11 mouse cellular contexts compared by ENCODE assay signal in genomic region chr14:34106389-34107062, GRCm38 (mm10). TPM values are rescaled to one million over a fixed set of nuclear protein-coding genes. Genes with fewer than 3 reads are reported as not detected.
DNase-seq lines count a peak whose midpoint lies in the region; ATAC-seq and TF ChIP-seq lines count a peak whose summit lies in the region.
"Had no signal": no experiment of that assay in that cellular context is flagged by ENCODE, and none has a peak within 500 bp of the region (broad histone marks: within the 10 kb centered on the region; RNA-seq: fewer than 3 reads in every experiment).

No protein-coding gene starts in this region.

- intact Hi-C loops in left cerebral cortex, postnatal 25 days (cut with DNase I): no loop called here

- no peaks in the 10 kb centered on the region for H3K27me3 ChIP-seq in intestine, embryonic 14.5 days (replicated peaks; ENCODE audit: control insufficient read depth, insufficient read depth, low read length)
- H3K27me3 ChIP-seq in intestine, embryonic 15.5 days (replicated peaks): no peaks in the 10 kb centered on the region
- no peaks in the 10 kb centered on the region for H3K27me3 ChIP-seq in CH12.LX (replicated peaks)
- H3K27me3 ChIP-seq: embryonic facial prominence, embryonic 13.5 days; liver, embryonic 15.5 days; stomach, embryonic 15.5 days had no signal

- ATAC-seq in intestine, embryonic 14.5 days (replicated peaks; ENCODE audit: low FRiP score, low TSS enrichment, low read depth): no peak
- no peak for ATAC-seq in intestine, embryonic 15.5 days
- no peak for ATAC-seq in activated CD4-positive, CD25-positive, alpha-beta regulatory T cell, adult 4 months

- H3K4me1 ChIP-seq in intestine, embryonic 14.5 days (replicated peaks; ENCODE audit: control insufficient read depth, insufficient read depth, low read length): no peaks in the 10 kb centered on the region
- H3K4me1 ChIP-seq in intestine, embryonic 15.5 days (replicated peaks): no peaks in the 10 kb centered on the region
- H3K4me1 ChIP-seq in CH12.LX (ENCODE audit: control insufficient read depth in 1 of 2, insufficient read depth in 2 of 2): peaks cover 0 to 16% of the 10 kb centered on the region in 2 experiments; a peak in 3 of 4 replicates
- H3K4me1 ChIP-seq: stomach, embryonic 15.5 days had no signal

- 60% methylated on average over 12 of the region's 12 CpGs for WGBS in intestine, embryonic 14.5 days
- 62% methylated on average over 12 of the region's 12 CpGs for WGBS in intestine, embryonic 15.5 days

- H3K4me3 ChIP-seq in intestine, embryonic 14.5 days (ENCODE audit: low read depth, low read length): no peak overlapping the region
- H3K4me3 ChIP-seq in intestine, embryonic 15.5 days (replicated peaks): no peak overlapping the region
- H3K4me3 ChIP-seq in CH12.LX (replicated peaks in 1 of 3; ENCODE audit: low read depth in 2 of 3, low read length in 2 of 3, poor library complexity in 1 of 3): no peak overlapping the region
- H3K4me3 ChIP-seq: embryonic facial prominence, embryonic 13.5 days; liver, embryonic 15.5 days; stomach, embryonic 15.5 days had no signal

- no peaks in the 10 kb centered on the region for H3K9me3 ChIP-seq in intestine, embryonic 14.5 days (ENCODE audit: control insufficient read depth, low read length)
- no peaks in the 10 kb centered on the region for H3K9me3 ChIP-seq in intestine, embryonic 15.5 days
- no peaks in the 10 kb centered on the region for H3K9me3 ChIP-seq in CH12.LX (replicated peaks; ENCODE audit: low read length)
- H3K9me3 ChIP-seq: embryonic facial prominence, embryonic 13.5 days; liver, embryonic 15.5 days; stomach, embryonic 15.5 days had no signal

- H3K27ac ChIP-seq in intestine, embryonic 14.5 days (ENCODE audit: low read depth): no peak overlapping the region
- no peak overlapping the region for H3K27ac ChIP-seq in intestine, embryonic 15.5 days
- H3K27ac ChIP-seq in CH12.LX (ENCODE audit: insufficient read depth, low read depth): no peak overlapping the region
- H3K27ac ChIP-seq: embryonic facial prominence, embryonic 13.5 days; liver, embryonic 15.5 days; stomach, embryonic 15.5 days had no signal

- no peak for TF ChIP-seq EP300 in CH12.LX (IDR thresholded peaks at IDR 0.05; ENCODE audit: low read length)

- TF ChIP-seq RAD21 in CH12.LX (IDR thresholded peaks at IDR 0.05; ENCODE audit: low read depth, low read length): peak; percentile 34

- dilution Hi-C loops in CH12.LX (cut with MboI; ENCODE audit: extremely low pct_ligation_motif_present, extremely low pct_unique_long_range_greater_than_20kb, low sequenced_read_pairs): no loop called here

- no peak for TF ChIP-seq POLR2A in CH12.LX (IDR thresholded peaks at IDR 0.05; ENCODE audit: low read depth, low read length)

- no peaks in the 10 kb centered on the region for H3K36me3 ChIP-seq in intestine, embryonic 14.5 days (ENCODE audit: control insufficient read depth, insufficient read depth, low read length)
- no peaks in the 10 kb centered on the region for H3K36me3 ChIP-seq in intestine, embryonic 15.5 days
- H3K36me3 ChIP-seq in CH12.LX (replicated peaks in 1 of 2; ENCODE audit: control insufficient read depth in 1 of 2, insufficient read depth in 1 of 2, low read length in 1 of 2): no peaks in the 10 kb centered on the region
- H3K36me3 ChIP-seq: embryonic facial prominence, embryonic 13.5 days; liver, embryonic 15.5 days; stomach, embryonic 15.5 days had no signal

- H3K9ac ChIP-seq in intestine, embryonic 14.5 days (ENCODE audit: low read length): no peak overlapping the region
- H3K9ac ChIP-seq in intestine, embryonic 15.5 days: no peak overlapping the region
- no peak overlapping the region for H3K9ac ChIP-seq in CH12.LX (ENCODE audit: insufficient read depth, low read depth)
- H3K9ac ChIP-seq: embryonic facial prominence, embryonic 13.5 days; liver, embryonic 15.5 days; stomach, embryonic 15.5 days had no signal

- in situ Hi-C loops in CH12.LX (cut with MboI; ENCODE audit: low pct_ligation_motif_present, low pct_unique_long_range_greater_than_20kb, low sequenced_read_pairs): loop anchor here (5.0 kb wide), 1 partner anchor 91 kb away; no protein-coding TSS in a partner anchor

- no peak overlapping the region for H3K4me2 ChIP-seq in intestine, embryonic 14.5 days (ENCODE audit: low read length)
- H3K4me2 ChIP-seq in intestine, embryonic 15.5 days (replicated peaks): no peak overlapping the region
- no peak overlapping the region for H3K4me2 ChIP-seq in CH12.LX (ENCODE audit: insufficient read depth, low read depth, poor library complexity, severe bottlenecking)
- H3K4me2 ChIP-seq: embryonic facial prominence, embryonic 13.5 days; liver, embryonic 15.5 days; stomach, embryonic 15.5 days had no signal

- peak; percentile 55 for DNase-seq in intestine, embryonic 14.5 days (ENCODE audit: low spot score)
- DNase-seq in CH12.LX (ENCODE audit: extremely low read depth): peak; percentile 45
- DNase-seq in ZHBTc4 (ENCODE audit: low read depth, low spot score): peak; percentile 72
- peak; percentile 65 for DNase-seq in heart, postnatal 4 days
- peak; percentile 68 for DNase-seq in lung, postnatal 14 days
- DNase-seq in left cerebral cortex, postnatal 25 days (ENCODE audit: low spot score in 2 of 2): no peak

- no peaks in the 10 kb centered on the region for H3K79me2 ChIP-seq in CH12.LX (replicated peaks; ENCODE audit: control insufficient read depth, extremely low read depth, insufficient read depth, poor library complexity, severe bottlenecking)

- TF ChIP-seq CTCF in CH12.LX (conservative IDR thresholded peaks at IDR 0.05 in 1 of 2, IDR thresholded peaks at IDR 0.05 in 1 of 2; ENCODE audit: low read depth in 2 of 2, low read length in 2 of 2): peak in 1 of 2 experiments; percentile 77; a peak in 3 of 4 replicates

TF ChIP-seq in CH12.LX, 34 proteins besides CTCF, POLR2A, EP300 and RAD21:
- TF ChIP-seq USF1 (IDR thresholded peaks at IDR 0.05; ENCODE audit: low read depth, low read length) (no peak), TCF12 (IDR thresholded peaks at IDR 0.05; ENCODE audit: low read depth, low read length) (0 out of 2 replicates have a peak, but pooled peaks have one; percentile 20), SMC3 (IDR thresholded peaks at IDR 0.05; ENCODE audit: low read depth, low read length) (peak; percentile 88)
TF ChIP-seq in CH12.LX: peak in this region for 2.

RNA-seq across cellular contexts. Expression of gene A630023A22Rik, which starts 4.0 kb away (rescaled TPM):
- polyA plus RNA-seq in intestine, embryonic 14.5 days (2014; fragmentation: Nextera tagmentation; extraction: Ambion mirVana): 0.89 and 1.3 TPM in 2 replicates
- polyA plus RNA-seq in intestine, embryonic 15.5 days (2015; fragmentation: Nextera tagmentation; extraction: Ambion mirVana): 0.79 and 1.5 TPM in 2 replicates
- not detected in 2 replicates for total RNA-seq in CH12.LX (2012; rRNA removed)
- total RNA-seq in CH12.LX (2014; rRNA removed): not detected in 2 replicates
- polyA plus RNA-seq in CH12.LX (2012; ENCODE audit: insufficient read length, low read depth): 0.36 TPM in 1 of 2 replicates, not detected in the other
- total RNA-seq in heart, postnatal 4 days (2021): not detected
- not detected for polyA plus RNA-seq in activated CD4-positive, CD25-positive, alpha-beta regulatory T cell, adult 4 months (2017; shearing (Covaris generic))
- not detected for total RNA-seq in left cerebral cortex, postnatal 25 days (2021)
- polyA plus RNA-seq: embryonic facial prominence, embryonic 13.5 days; liver, embryonic 15.5 days; stomach, embryonic 15.5 days had no signal

RNA-seq across cellular contexts. Expression of gene Anxa8, which starts 20.7 kb away (rescaled TPM):
- polyA plus RNA-seq in intestine, embryonic 14.5 days (2014; fragmentation: Nextera tagmentation; extraction: Ambion mirVana): 0.67 and 1.1 TPM in 2 replicates
- polyA plus RNA-seq in intestine, embryonic 15.5 days (2015; fragmentation: Nextera tagmentation; extraction: Ambion mirVana): 2.9 and 4.0 TPM in 2 replicates
- total RNA-seq in CH12.LX (2012; rRNA removed) (1.8 and 2.3 TPM in 2 replicates), CH12.LX (2014; rRNA removed) (0.23 and 0.24 TPM in 2 replicates)
- 0.33 TPM in 1 of 2 replicates, not detected in the other for polyA plus RNA-seq in CH12.LX (2012; ENCODE audit: insufficient read length, low read depth)
- total RNA-seq in heart, postnatal 4 days (2021): 1 to 10 TPM; 2.1 to 3.3 TPM
- polyA plus RNA-seq in activated CD4-positive, CD25-positive, alpha-beta regulatory T cell, adult 4 months (2017; shearing (Covaris generic)): not detected
- total RNA-seq in left cerebral cortex, postnatal 25 days (2021): 1 to 10 TPM in 1 of 2 experiments, under 1 TPM in 1; 0.87 to 1.1 TPM

RNA-seq across cellular contexts. Expression of gene Npy4r, which starts 45.8 kb away (rescaled TPM):
- 0.14 and 0.48 TPM in 2 replicates for polyA plus RNA-seq in intestine, embryonic 14.5 days (2014; fragmentation: Nextera tagmentation; extraction: Ambion mirVana)
- 0.21 and 0.41 TPM in 2 replicates for polyA plus RNA-seq in intestine, embryonic 15.5 days (2015; fragmentation: Nextera tagmentation; extraction: Ambion mirVana)
- 0.04 TPM in 2 replicates for total RNA-seq in CH12.LX (2012; rRNA removed)
- not detected in 2 replicates for total RNA-seq in CH12.LX (2014; rRNA removed)
- not detected in 2 replicates for polyA plus RNA-seq in CH12.LX (2012; ENCODE audit: insufficient read length, low read depth)
- not detected for total RNA-seq in heart, postnatal 4 days (2021)
- not detected for polyA plus RNA-seq in activated CD4-positive, CD25-positive, alpha-beta regulatory T cell, adult 4 months (2017; shearing (Covaris generic))
- not detected for total RNA-seq in left cerebral cortex, postnatal 25 days (2021)

RNA-seq across cellular contexts. Expression of gene Antxrl, which starts 54.0 kb away (rescaled TPM):
- polyA plus RNA-seq in intestine, embryonic 14.5 days (2014; fragmentation: Nextera tagmentation; extraction: Ambion mirVana): not detected in 2 replicates
- polyA plus RNA-seq in intestine, embryonic 15.5 days (2015; fragmentation: Nextera tagmentation; extraction: Ambion mirVana): not detected in 2 replicates
- total RNA-seq in CH12.LX (2012; rRNA removed) (not detected in 2 replicates), CH12.LX (2014; rRNA removed) (not detected in 2 replicates)
- polyA plus RNA-seq in CH12.LX (2012; ENCODE audit: insufficient read length, low read depth): not detected in 2 replicates
- not detected for total RNA-seq in heart, postnatal 4 days (2021)
- polyA plus RNA-seq in activated CD4-positive, CD25-positive, alpha-beta regulatory T cell, adult 4 months (2017; shearing (Covaris generic)): not detected
- not detected for total RNA-seq in left cerebral cortex, postnatal 25 days (2021)
- polyA plus RNA-seq: embryonic facial prominence, embryonic 13.5 days; liver, embryonic 15.5 days; stomach, embryonic 15.5 days had no signal

Comparison
In these comparisons a context has a peak if more than half of its experiments do, and no peak if none do; other contexts are left out.
1. DNase-seq: peak in intestine, embryonic 14.5 days (single experiment), CH12.LX (single experiment), ZHBTc4 (single experiment), heart, postnatal 4 days (single experiment) and lung, postnatal 14 days (single experiment); none in left cerebral cortex, postnatal 25 days (0 of 2).